Mouse (Mus musculus): ENCODE results near the gene Gpr137. TPM values are rescaled to one million over a fixed set of nuclear protein-coding genes. Genes with fewer than 3 reads are reported as not detected.
A peak's percentile ranks its signal among the peaks of the same experiment; 100 is the strongest.

Gene Gpr137
- polyA plus RNA-seq, 1 experiment, result 39.9 TPM

DNA sequence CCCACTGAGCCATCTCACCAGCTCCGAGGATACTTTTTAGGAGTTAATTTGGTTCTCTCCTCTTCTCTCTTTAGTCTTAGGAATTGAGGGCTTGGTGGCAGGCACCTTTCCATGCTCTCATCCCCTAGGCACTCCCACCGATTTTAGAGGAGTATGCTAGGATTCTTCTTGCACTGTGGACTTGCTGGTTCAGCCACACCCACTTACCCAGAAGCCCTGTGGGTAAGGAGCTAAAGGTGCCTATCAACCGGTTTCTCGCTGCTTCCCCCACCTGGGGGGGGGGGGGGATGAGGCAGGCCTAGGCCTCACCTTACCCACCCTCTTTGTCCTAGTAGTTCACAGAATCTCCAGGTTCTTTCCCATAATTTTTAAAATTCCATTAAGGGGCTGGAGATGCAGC, 5.5 kb upstream of the Gpr137 start:
- H3K4me2 ChIP-seq (ENCODE audit: low read depth), result no peak overlapping the region
- no peaks in the 10 kb centered on the region for H3K36me3 ChIP-seq (ENCODE audit: control insufficient read depth, insufficient read depth)
- no peak overlapping the region for H3K4me3 ChIP-seq
- no peaks in the 10 kb centered on the region for H3K27me3 ChIP-seq (ENCODE audit: control insufficient read depth, insufficient read depth, insufficient read length)
- TF ChIP-seq TCF3 (IDR thresholded peaks at IDR 0.05; ENCODE audit: insufficient read length, low read depth) (no peak), CEBPB (IDR thresholded peaks at IDR 0.05; ENCODE audit: insufficient read depth, poor library complexity, severe bottlenecking) (no peak), POLR2A (IDR thresholded peaks at IDR 0.05; ENCODE audit: insufficient read length, low read depth) (no peak)
- H3K79me2 ChIP-seq (ENCODE audit: control insufficient read depth, insufficient read depth), result peaks cover 10% of the 10 kb centered on the region
- no peak overlapping the region for H3ac ChIP-seq (ENCODE audit: control insufficient read depth, insufficient read length)

DNA sequence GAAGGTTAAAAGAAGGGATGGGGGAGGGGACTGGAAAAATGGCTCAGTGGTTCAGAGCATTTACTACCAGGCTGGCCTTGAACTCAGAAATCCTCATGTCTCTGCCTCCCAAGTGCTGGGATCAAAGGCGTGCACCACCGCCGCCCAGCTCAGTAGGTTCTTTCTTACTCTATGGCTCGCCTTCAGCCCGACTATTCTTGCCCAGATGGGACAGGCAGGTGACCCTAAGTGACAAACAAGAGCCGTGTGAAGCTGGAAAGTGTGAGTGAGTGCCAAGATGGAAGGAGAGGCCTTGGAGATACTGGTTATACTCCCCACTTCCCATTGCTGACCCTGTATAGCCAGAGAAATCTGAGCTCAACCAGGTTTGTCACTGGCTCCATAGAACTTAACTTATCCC, 1.4 kb upstream of the Gpr137 start:
- Histone ChIP-seq H3ac (ENCODE audit: control insufficient read depth, insufficient read length) (no peak overlapping the region), H3K36me3 (ENCODE audit: control insufficient read depth, insufficient read depth) (no peaks in the 10 kb centered on the region), H3K4me3 (no peak overlapping the region), H3K4me2 (ENCODE audit: low read depth) (no peak overlapping the region), H3K27me3 (ENCODE audit: control insufficient read depth, insufficient read depth, insufficient read length) (no peaks in the 10 kb centered on the region), H3K79me2 (ENCODE audit: control insufficient read depth, insufficient read depth) (peaks cover 14% of the 10 kb centered on the region)
- TF ChIP-seq MYOG (IDR thresholded peaks at IDR 0.05; ENCODE audit: control insufficient read depth in 1 of 3, insufficient read depth in 1 of 3, insufficient read length in 2 of 3, low read depth in 2 of 3), result no peak
- TF ChIP-seq POLR2A (IDR thresholded peaks at IDR 0.05; ENCODE audit: insufficient read length, low read depth), result no peak
- TF ChIP-seq TCF3 (IDR thresholded peaks at IDR 0.05; ENCODE audit: insufficient read length, low read depth), result no peak
- no peak for TF ChIP-seq E2F4 (IDR thresholded peaks at IDR 0.05; ENCODE audit: insufficient read depth)
- no peak for TF ChIP-seq REST (IDR thresholded peaks at IDR 0.05; ENCODE audit: insufficient read depth, insufficient read length)
- no peak for TF ChIP-seq TCF12 (IDR thresholded peaks at IDR 0.05; ENCODE audit: insufficient read depth, poor library complexity, severe bottlenecking)
- no peak for TF ChIP-seq CEBPB (IDR thresholded peaks at IDR 0.05; ENCODE audit: insufficient read depth, poor library complexity, severe bottlenecking)
- no peak for TF ChIP-seq MYOD1 (IDR thresholded peaks at IDR 0.05; ENCODE audit: control insufficient read depth in 1 of 3, insufficient read length in 2 of 3, low read depth in 2 of 3)
- no peak for TF ChIP-seq MAX (IDR thresholded peaks at IDR 0.05; ENCODE audit: low read depth)
- TF ChIP-seq POLR2AphosphoS2 (IDR thresholded peaks at IDR 0.05; ENCODE audit: insufficient read length, low read depth), result no peak
- TF ChIP-seq SRF (IDR thresholded peaks at IDR 0.05; ENCODE audit: control insufficient read depth, insufficient read length, low read depth), result no peak
- TF ChIP-seq USF1 (IDR thresholded peaks at IDR 0.05; ENCODE audit: low read depth), result no peak

DNA sequence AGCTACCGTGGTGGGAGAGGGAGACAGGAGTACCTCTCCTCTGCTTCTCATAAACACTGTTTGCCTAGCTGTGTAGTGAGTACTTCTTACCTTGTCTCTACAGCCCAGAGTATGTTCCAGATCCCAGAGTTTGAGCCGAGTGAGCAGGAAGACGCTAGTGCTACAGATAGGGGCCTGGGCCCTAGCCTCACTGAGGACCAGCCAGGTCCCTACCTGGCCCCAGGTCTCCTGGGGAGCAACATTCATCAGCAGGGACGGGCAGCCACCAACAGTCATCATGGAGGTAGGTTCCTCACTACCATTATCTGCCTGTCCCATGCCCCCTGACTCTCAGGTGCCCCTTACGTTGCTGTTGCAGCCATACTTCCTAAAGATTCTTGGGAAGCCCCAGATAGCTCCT, 484 bp upstream of the Gpr137 start:
- no peak for TF ChIP-seq CEBPB (IDR thresholded peaks at IDR 0.05; ENCODE audit: insufficient read depth, poor library complexity, severe bottlenecking)
- TF ChIP-seq SRF (IDR thresholded peaks at IDR 0.05; ENCODE audit: control insufficient read depth, insufficient read length, low read depth), result no peak
- H3K79me2 ChIP-seq (ENCODE audit: control insufficient read depth, insufficient read depth), result peaks cover 14% of the 10 kb centered on the region

DNA sequence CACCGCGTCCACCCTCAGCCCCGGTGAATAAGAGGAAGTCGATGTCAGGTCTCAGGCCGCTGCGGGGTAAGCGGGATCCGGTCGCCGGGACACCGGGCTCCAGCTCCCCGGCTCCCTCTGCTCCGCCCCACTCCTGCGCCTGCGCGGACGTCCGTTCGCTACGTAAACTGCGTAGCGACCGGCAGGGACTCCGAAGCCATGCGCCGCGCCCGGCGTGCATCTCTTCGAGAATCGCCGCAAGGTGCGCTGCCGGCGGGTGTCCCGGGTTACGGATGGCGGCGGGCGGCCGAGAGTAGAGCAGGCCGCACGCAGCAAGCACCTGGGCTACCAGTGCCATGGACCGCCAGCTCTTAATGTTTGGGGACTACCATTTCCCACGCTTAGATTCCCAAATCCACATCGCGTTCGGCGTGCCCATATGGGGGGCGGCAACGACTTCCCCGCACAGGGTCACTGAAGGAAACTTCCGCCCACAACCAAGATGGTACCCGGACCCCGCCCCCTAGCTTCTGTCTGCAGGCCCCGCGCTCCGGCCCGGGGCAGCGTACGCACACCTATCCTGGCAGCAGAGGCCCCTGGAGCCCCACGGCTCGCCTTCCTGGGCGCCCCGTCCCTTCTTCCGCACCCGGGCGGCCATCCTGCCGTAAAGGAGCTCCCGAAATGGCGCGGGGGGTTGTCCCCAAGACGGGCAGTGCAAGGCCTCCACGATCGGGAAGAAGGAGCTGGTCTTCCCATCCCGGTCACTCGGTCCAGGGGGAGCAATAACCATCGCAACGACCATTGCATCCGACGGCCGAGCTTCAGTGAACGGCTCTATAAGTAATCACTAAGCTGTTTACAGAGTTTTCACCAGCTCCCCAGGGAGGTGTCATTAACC, 670 bp downstream of the Gpr137 start, which contains the start of gene Bad:
Bad (plus strand) TSS at position 490 of the 877 bp plus-strand sequence.
- Histone ChIP-seq H3ac (ENCODE audit: control insufficient read depth, insufficient read length) (peak within 1 kb of the TSS; percentile 13), H3K4me2 (ENCODE audit: low read depth) (peak within 1 kb of the TSS; percentile 87), H3K36me3 (ENCODE audit: control insufficient read depth, insufficient read depth) (no peaks in the 10 kb centered on the region), H3K27me3 (ENCODE audit: control insufficient read depth, insufficient read depth, insufficient read length) (no peaks in the 10 kb centered on the region), H3K79me2 (ENCODE audit: control insufficient read depth, insufficient read depth) (peaks cover 14% of the 10 kb centered on the region), H3K4me3 (peak within 1 kb of the TSS; percentile 98)
- TF ChIP-seq SRF (IDR thresholded peaks at IDR 0.05; ENCODE audit: control insufficient read depth, insufficient read length, low read depth) (peak; percentile 45), POLR2AphosphoS2 (IDR thresholded peaks at IDR 0.05; ENCODE audit: insufficient read length, low read depth) (peak; percentile 92), POLR2A (IDR thresholded peaks at IDR 0.05; ENCODE audit: insufficient read length, low read depth) (peak; percentile 61), E2F4 (IDR thresholded peaks at IDR 0.05; ENCODE audit: insufficient read depth) (no peak)

More for the DNA sequence above, 484 bp upstream of the Gpr137 start:
- Histone ChIP-seq H3K36me3 (ENCODE audit: control insufficient read depth, insufficient read depth) (no peaks in the 10 kb centered on the region), H3K4me3 (peak overlapping the region; percentile 98), H3K27me3 (ENCODE audit: control insufficient read depth, insufficient read depth, insufficient read length) (no peaks in the 10 kb centered on the region), H3ac (ENCODE audit: control insufficient read depth, insufficient read length) (peak overlapping the region; percentile 13), H3K4me2 (ENCODE audit: low read depth) (peak overlapping the region; percentile 87)

DNA sequence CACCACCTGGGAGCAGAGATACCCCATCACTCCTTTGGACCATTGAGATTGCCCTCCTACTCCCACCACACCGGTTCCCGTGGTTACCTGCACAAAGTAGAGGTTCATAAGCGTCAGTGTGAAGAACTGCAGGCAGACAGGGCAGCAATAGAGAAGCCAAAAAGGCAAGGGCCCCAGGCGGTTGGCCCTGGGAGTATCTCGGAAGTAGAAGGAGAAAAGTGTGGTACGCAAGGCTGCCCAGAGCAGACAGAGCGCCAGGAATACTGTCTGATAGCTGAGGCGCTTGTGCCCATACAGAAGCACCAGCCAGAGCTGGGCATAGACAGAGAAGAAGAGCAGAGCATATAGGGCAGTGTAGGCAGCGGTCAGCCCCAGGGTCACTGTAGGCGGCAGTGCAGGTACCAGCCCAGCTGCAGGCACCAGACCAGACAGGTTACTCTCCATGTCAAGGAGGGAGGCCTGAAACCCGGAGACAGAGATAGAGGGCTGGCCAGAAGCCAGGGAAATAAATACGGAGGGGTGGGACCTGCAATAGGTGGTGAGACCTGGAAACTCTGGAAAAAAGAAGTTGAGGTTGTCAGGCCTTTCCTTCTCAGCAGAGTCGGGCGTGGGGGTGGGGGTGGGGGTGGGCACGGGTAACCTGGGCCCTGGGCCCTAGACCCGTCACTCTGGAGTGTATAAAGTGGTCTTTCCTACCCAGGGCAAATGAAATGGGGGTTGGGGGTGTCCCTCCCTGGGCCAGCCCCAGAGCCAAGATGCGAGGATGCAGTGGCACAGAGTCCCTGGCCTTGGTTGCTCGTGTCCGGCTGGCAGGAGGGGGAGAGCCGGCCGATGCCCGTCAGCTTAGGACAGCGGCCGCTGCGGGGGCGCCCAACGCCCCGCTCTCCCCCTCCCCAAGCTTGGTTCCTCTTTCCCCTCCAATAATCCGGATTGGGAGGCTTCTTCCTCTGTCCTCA, 1.6 kb downstream of the Gpr137 start:
- Histone ChIP-seq H3K79me2 (ENCODE audit: control insufficient read depth, insufficient read depth) (peaks cover 14% of the 10 kb centered on the region), H3K4me2 (ENCODE audit: low read depth) (peak overlapping the region; percentile 85), H3ac (ENCODE audit: control insufficient read depth, insufficient read length) (peak overlapping the region; percentile 13), H3K36me3 (ENCODE audit: control insufficient read depth, insufficient read depth) (no peaks in the 10 kb centered on the region), H3K4me3 (peak overlapping the region; percentile 98), H3K27me3 (ENCODE audit: control insufficient read depth, insufficient read depth, insufficient read length) (no peaks in the 10 kb centered on the region)
- TF ChIP-seq POLR2AphosphoS2 (IDR thresholded peaks at IDR 0.05; ENCODE audit: insufficient read length, low read depth), result no peak
- no peak for TF ChIP-seq TCF3 (IDR thresholded peaks at IDR 0.05; ENCODE audit: insufficient read length, low read depth)
- TF ChIP-seq TCF12 (IDR thresholded peaks at IDR 0.05; ENCODE audit: insufficient read depth, poor library complexity, severe bottlenecking), result no peak
- TF ChIP-seq SRF (IDR thresholded peaks at IDR 0.05; ENCODE audit: control insufficient read depth, insufficient read length, low read depth), result no peak
- TF ChIP-seq POLR2A (IDR thresholded peaks at IDR 0.05; ENCODE audit: insufficient read length, low read depth), result no peak
- no peak for TF ChIP-seq MAX (IDR thresholded peaks at IDR 0.05; ENCODE audit: low read depth)
- TF ChIP-seq MYOD1 (IDR thresholded peaks at IDR 0.05; ENCODE audit: control insufficient read depth in 1 of 3, insufficient read length in 2 of 3, low read depth in 2 of 3), result no peak
- no peak for TF ChIP-seq USF1 (IDR thresholded peaks at IDR 0.05; ENCODE audit: low read depth)
- TF ChIP-seq CEBPB (IDR thresholded peaks at IDR 0.05; ENCODE audit: insufficient read depth, poor library complexity, severe bottlenecking), result no peak
- TF ChIP-seq REST (IDR thresholded peaks at IDR 0.05; ENCODE audit: insufficient read depth, insufficient read length), result no peak
- TF ChIP-seq E2F4 (IDR thresholded peaks at IDR 0.05; ENCODE audit: insufficient read depth), result no peak
- no peak for TF ChIP-seq MYOG (IDR thresholded peaks at IDR 0.05; ENCODE audit: control insufficient read depth in 1 of 3, insufficient read depth in 1 of 3, insufficient read length in 2 of 3, low read depth in 2 of 3)

Measured in myocyte (in vitro differentiated cells).